Mouse (Mus musculus): Measurements from ENCODE around the gene Dusp22.

GRCm38 (mm10) chr13:30715573-30715972 is 55.8 kb downstream of the Dusp22 start:
- TF ChIP-seq CTCF (IDR thresholded peaks at IDR 0.05), result no peak
- TF ChIP-seq POLR2A (IDR thresholded peaks at IDR 0.05; ENCODE audit: insufficient read depth, low read depth, low read length), result no peak
- no peak for TF ChIP-seq EP300 (IDR thresholded peaks at IDR 0.05; ENCODE audit: insufficient read depth, low read depth, low read length)
